Mouse (Mus musculus): ENCODE measurements around the gene Mup18.
"Not testable (repeated sequence)": the region's sequence is repeated elsewhere in the genome, so short reads cannot be mapped to it uniquely, and the experiment has no call there.

Gene Mup18

DNA sequence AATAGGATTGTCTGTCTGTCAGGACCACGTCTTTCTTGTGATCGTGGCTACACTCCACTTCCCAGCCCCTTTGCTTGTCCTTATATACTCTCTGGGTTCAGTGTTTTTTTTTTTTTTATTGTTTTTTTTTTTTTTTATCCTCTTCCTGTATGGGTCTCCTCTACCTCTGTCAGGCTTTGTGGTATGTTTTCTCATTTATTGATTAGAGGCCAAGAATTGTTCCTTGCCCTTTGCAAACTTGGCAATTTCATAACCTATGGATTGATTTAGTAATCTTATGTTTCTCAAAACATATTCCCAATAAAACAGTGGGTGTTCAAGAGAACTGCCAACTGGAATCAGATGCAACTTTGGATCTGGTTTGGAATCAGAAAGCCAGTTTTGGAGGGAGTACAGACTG is at the start of gene Mup18:
Gene Mup18 (minus strand): TSS at position 101 of the 400 bp plus-strand sequence.
- not testable (repeated sequence) for DNase-seq

DNA sequence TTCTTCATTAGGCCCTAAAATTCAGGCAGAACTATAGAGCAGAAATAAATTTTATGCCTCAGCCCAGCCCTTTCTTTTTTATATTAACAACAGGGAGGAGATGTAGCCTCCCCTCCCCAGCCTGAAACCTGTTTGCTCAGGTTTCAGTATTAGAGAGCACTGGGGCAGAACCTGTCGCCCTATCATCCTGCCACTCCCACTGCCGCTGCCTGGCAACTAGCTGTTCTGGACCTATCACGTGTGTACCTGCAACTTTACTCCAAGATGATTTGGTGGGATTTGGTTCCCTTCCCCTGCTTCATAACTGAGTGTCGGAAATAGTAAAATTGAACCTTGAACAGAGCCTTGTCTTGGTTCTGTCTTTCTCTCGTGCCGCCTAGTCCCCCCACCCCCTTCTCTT is 40.4 kb upstream of the Mup18 start:
- not testable (repeated sequence) for DNase-seq

Data from cerebellum, adult 9-10 months (tissue).